Comparison of ENCODE assay signal across 24 mouse cellular contexts in genomic region chr19:37724591-37724990, GRCm38 (mm10). TPM values are rescaled to one million over a fixed set of nuclear protein-coding genes. Genes with fewer than 3 reads are reported as not detected.
A peak's percentile ranks its signal among the peaks of the same experiment; 100 is the strongest.
DNase-seq lines count a peak whose midpoint lies in the region; ATAC-seq and TF ChIP-seq lines count a peak whose summit lies in the region.
"Had no signal": no experiment of that assay in that cellular context is flagged by ENCODE, and none has a peak within 500 bp of the region (broad histone marks: within the 10 kb centered on the region; RNA-seq: fewer than 3 reads in every experiment).

No protein-coding gene starts in this region.

- peak; percentile 7 for TF ChIP-seq CTCF in ES-Bruce4 (IDR thresholded peaks at IDR 0.05; ENCODE audit: low read depth, low read length)
- TF ChIP-seq CTCF in stomach, postnatal 0 days (IDR thresholded peaks at IDR 0.05; ENCODE audit: low read depth), result peak; percentile 12; the same call in 1 of the 2 replicates

- H3K27me3 ChIP-seq in ES-Bruce4 (ENCODE audit: control insufficient read depth, insufficient read depth, low read length, poor library complexity, severe bottlenecking), result no peaks in the 10 kb centered on the region
- no peaks in the 10 kb centered on the region for H3K27me3 ChIP-seq in stomach, postnatal 0 days (ENCODE audit: control insufficient read depth, insufficient read depth, low read length)
- H3K27me3 ChIP-seq: forebrain, embryonic 15.5 days; heart, embryonic 15.5 days; hindbrain, embryonic 13.5 days; intestine, embryonic 15.5 days had no signal

- no peaks in the 10 kb centered on the region for H3K4me1 ChIP-seq in ES-Bruce4 (ENCODE audit: control insufficient read depth, insufficient read depth, low read length)
- H3K4me1 ChIP-seq in stomach, postnatal 0 days (replicated peaks; ENCODE audit: control insufficient read depth, insufficient read depth), result no peaks in the 10 kb centered on the region
- H3K4me1 ChIP-seq: embryonic facial prominence, embryonic 15.5 days; forebrain, embryonic 10.5 days; forebrain, embryonic 15.5 days; heart, embryonic 15.5 days; hindbrain, embryonic 13.5 days; intestine, embryonic 15.5 days had no signal

- no peaks in the 10 kb centered on the region for H3K36me3 ChIP-seq in ES-Bruce4 (ENCODE audit: control insufficient read depth, insufficient read depth, low read length, poor library complexity, severe bottlenecking)
- no peaks in the 10 kb centered on the region for H3K36me3 ChIP-seq in stomach, postnatal 0 days (ENCODE audit: control insufficient read depth, insufficient read depth, low read length)
- H3K36me3 ChIP-seq: embryonic facial prominence, embryonic 15.5 days; forebrain, embryonic 10.5 days; forebrain, embryonic 15.5 days; heart, embryonic 15.5 days; hindbrain, embryonic 13.5 days; intestine, embryonic 15.5 days had no signal

- ATAC-seq in stomach, postnatal 0 days (ENCODE audit: low FRiP score, low TSS enrichment), result no peak
- ATAC-seq in activated CD4-positive, CD25-positive, alpha-beta regulatory T cell, adult 4 months, result no peak
- ATAC-seq: CD4-positive, CD25-positive, alpha-beta regulatory T cell, adult 4 months; forebrain, embryonic 15.5 days; hindbrain, postnatal 0 days; intestine, embryonic 15.5 days had no signal

- 94% methylated on average over 5 of the region's 5 CpGs for WGBS in stomach, postnatal 0 days

- no peak overlapping the region for H3K4me2 ChIP-seq in stomach, postnatal 0 days (replicated peaks; ENCODE audit: low read depth)
- H3K4me2 ChIP-seq: embryonic facial prominence, embryonic 15.5 days; forebrain, embryonic 15.5 days; heart, embryonic 11.5 days; heart, embryonic 15.5 days; hindbrain, embryonic 13.5 days; intestine, embryonic 15.5 days had no signal

- H3K27ac ChIP-seq in ES-Bruce4 (ENCODE audit: insufficient read depth, low read length), result no peak overlapping the region
- H3K27ac ChIP-seq in stomach, postnatal 0 days (replicated peaks), result no peak overlapping the region
- H3K27ac ChIP-seq: embryonic facial prominence, embryonic 15.5 days; forebrain, embryonic 10.5 days; forebrain, embryonic 15.5 days; heart, adult 2 months; heart, embryonic 15.5 days; hindbrain, embryonic 13.5 days; hindbrain, postnatal 0 days; intestine, embryonic 15.5 days had no signal

- no peak overlapping the region for H3K4me3 ChIP-seq in ES-Bruce4 (ENCODE audit: low read depth, low read length)
- no peak overlapping the region for H3K4me3 ChIP-seq in stomach, postnatal 0 days (ENCODE audit: low read depth, low read length)
- H3K4me3 ChIP-seq: embryonic facial prominence, embryonic 15.5 days; erythroblast, embryonic 14.5 days; forebrain, embryonic 10.5 days; forebrain, embryonic 15.5 days; heart, adult 2 months; heart, embryonic 15.5 days; hindbrain, embryonic 13.5 days; intestine, embryonic 15.5 days had no signal

- TF ChIP-seq EP300 in ES-Bruce4 (IDR thresholded peaks at IDR 0.05; ENCODE audit: insufficient read depth, low read depth, low read length), result no peak
- TF ChIP-seq EP300 in stomach, postnatal 0 days (optimal IDR thresholded peaks at IDR 0.05), result no peak

- no peaks in the 10 kb centered on the region for H3K9me3 ChIP-seq in ES-Bruce4 (replicated peaks; ENCODE audit: control insufficient read depth, insufficient read depth, low read length, poor library complexity, severe bottlenecking)
- no peaks in the 10 kb centered on the region for H3K9me3 ChIP-seq in stomach, postnatal 0 days (ENCODE audit: control insufficient read depth, low read length)
- H3K9me3 ChIP-seq: embryonic facial prominence, embryonic 15.5 days; forebrain, embryonic 10.5 days; forebrain, embryonic 15.5 days; heart, embryonic 15.5 days; hindbrain, embryonic 13.5 days; intestine, embryonic 15.5 days had no signal

- TF ChIP-seq POLR2A in ES-Bruce4 (IDR thresholded peaks at IDR 0.05; ENCODE audit: insufficient read depth, low read length), result no peak

- peak; percentile 43 for DNase-seq in testis, postnatal 10 days (ENCODE audit: low spot score)
- DNase-seq in testis, postnatal 14 days (ENCODE audit: low spot score), result no peak
- DNase-seq in R1 (ENCODE audit: low read depth, low spot score), result peak; percentile 62
- DNase-seq in stomach, postnatal 0 days (ENCODE audit: low spot score), result no peak
- DNase-seq in kidney, postnatal 36 days, result no peak
- DNase-seq: adrenal gland, adult 2 months; adrenal gland, postnatal 25 days; cerebellum, adult 8-10 months; cerebellum, postnatal 14 days; embryo, embryonic 11 days; heart, adult 2 months; heart, postnatal 14 days had no signal

- no peak overlapping the region for H3K9ac ChIP-seq in ES-Bruce4 (ENCODE audit: low read depth, poor library complexity, severe bottlenecking)
- no peak overlapping the region for H3K9ac ChIP-seq in stomach, postnatal 0 days (ENCODE audit: low read length)
- H3K9ac ChIP-seq: embryonic facial prominence, embryonic 15.5 days; forebrain, embryonic 15.5 days; heart, embryonic 15.5 days; hindbrain, embryonic 13.5 days; intestine, embryonic 15.5 days had no signal

RNA-seq across cellular contexts. Expression of gene Cyp26a1, which starts 27.0 kb away (rescaled TPM):
- 5.3 and 7.8 TPM in 2 replicates for polyA plus RNA-seq in ES-Bruce4 (2011; ENCODE audit: insufficient read depth, insufficient read length, low read depth, missing spikeins)
- 0.94 and 1.4 TPM in 2 replicates for polyA plus RNA-seq in stomach, postnatal 0 days (2015; fragmentation: Nextera tagmentation; extraction: Ambion mirVana)
- polyA plus RNA-seq in activated CD4-positive, CD25-positive, alpha-beta regulatory T cell, adult 4 months (2017; shearing (Covaris generic)), result not detected
- polyA plus RNA-seq: adrenal gland, adult 2 months; CD4-positive, CD25-positive, alpha-beta regulatory T cell, adult 4 months; erythroblast, embryonic 14.5 days; forebrain, embryonic 15.5 days; hindbrain, postnatal 0 days had no signal

RNA-seq across cellular contexts. Expression of gene Cyp26c1, which starts 39.2 kb away (rescaled TPM):
- polyA plus RNA-seq in ES-Bruce4 (2011; ENCODE audit: insufficient read depth, insufficient read length, low read depth, missing spikeins), result 0.34 and 0.50 TPM in 2 replicates
- not detected in 2 replicates for polyA plus RNA-seq in stomach, postnatal 0 days (2015; fragmentation: Nextera tagmentation; extraction: Ambion mirVana)
- polyA plus RNA-seq in activated CD4-positive, CD25-positive, alpha-beta regulatory T cell, adult 4 months (2017; shearing (Covaris generic)), result not detected
- polyA plus RNA-seq: adrenal gland, adult 2 months; CD4-positive, CD25-positive, alpha-beta regulatory T cell, adult 4 months; erythroblast, embryonic 14.5 days; forebrain, embryonic 15.5 days; heart, adult 2 months; heart, embryonic 11.5 days; heart, embryonic 15.5 days; hindbrain, embryonic 13.5 days; hindbrain, postnatal 0 days; intestine, embryonic 15.5 days had no signal

Comparison
In these comparisons a context has a peak if more than half of its experiments do, and no peak if none do; other contexts are left out.
1. DNase-seq: peak in testis, postnatal 10 days (single experiment) and R1 (single experiment); none in testis, postnatal 14 days (single experiment), stomach, postnatal 0 days (single experiment) and kidney, postnatal 36 days (0 of 2).